Mouse (Mus musculus): ENCODE measurements around the gene Lce3d. TPM values are rescaled to one million over a fixed set of nuclear protein-coding genes. Genes with fewer than 3 reads are reported as not detected.

The Lce3d gene
- polyA plus RNA-seq (2015; fragmentation: Nextera tagmentation; extraction: Ambion mirVana) = not detected in 2 replicates

DNA sequence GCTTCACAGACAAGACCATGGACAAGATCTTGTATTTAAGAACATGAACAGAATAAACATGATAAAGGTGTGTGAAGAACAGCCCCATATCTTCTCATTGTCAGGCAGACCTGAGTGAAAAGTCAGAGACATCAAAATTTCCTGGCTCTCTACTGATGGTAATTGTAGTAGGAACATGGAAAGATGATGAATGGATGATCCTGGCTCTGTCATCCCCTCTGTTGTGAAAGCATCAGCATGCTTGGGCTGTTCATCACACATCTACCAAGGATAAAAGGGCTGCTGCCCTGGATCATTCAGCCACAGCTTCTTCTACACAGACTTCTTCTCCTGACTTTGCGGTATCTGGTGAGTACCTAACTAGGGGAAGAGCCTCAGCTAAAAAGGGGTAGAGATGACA, at the start of gene Lce3d:
TSS of gene Lce3d (plus strand) at position 301 of the 400 bp plus-strand sequence.
- H3K4me2 ChIP-seq (replicated peaks; ENCODE audit: low read depth, low read length) = no peak within 1 kb of the TSS
- no peaks in the 10 kb centered on the region for H3K9me3 ChIP-seq (ENCODE audit: low read length)
- no peak for DNase-seq (ENCODE audit: low spot score)
- H3K9ac ChIP-seq (replicated peaks; ENCODE audit: low read depth) = no peak within 1 kb of the TSS
- no peaks in the 10 kb centered on the region for H3K27me3 ChIP-seq (replicated peaks; ENCODE audit: insufficient read depth, low read length)
- no peak for TF ChIP-seq EP300 (IDR thresholded peaks at IDR 0.05)
- no peak for TF ChIP-seq CTCF (IDR thresholded peaks at IDR 0.05)
- no peak within 1 kb of the TSS for H3K4me3 ChIP-seq (ENCODE audit: low read depth, low read length)
- WGBS = 100% methylated on average over 1 of the region's 1 CpGs
- no peak for ATAC-seq
- H3K36me3 ChIP-seq (ENCODE audit: insufficient read depth, low read length) = no peaks in the 10 kb centered on the region
- no peaks in the 10 kb centered on the region for H3K4me1 ChIP-seq (ENCODE audit: insufficient read depth, low read depth, low read length)
- H3K27ac ChIP-seq (ENCODE audit: low read length) = no peak within 1 kb of the TSS

DNA sequence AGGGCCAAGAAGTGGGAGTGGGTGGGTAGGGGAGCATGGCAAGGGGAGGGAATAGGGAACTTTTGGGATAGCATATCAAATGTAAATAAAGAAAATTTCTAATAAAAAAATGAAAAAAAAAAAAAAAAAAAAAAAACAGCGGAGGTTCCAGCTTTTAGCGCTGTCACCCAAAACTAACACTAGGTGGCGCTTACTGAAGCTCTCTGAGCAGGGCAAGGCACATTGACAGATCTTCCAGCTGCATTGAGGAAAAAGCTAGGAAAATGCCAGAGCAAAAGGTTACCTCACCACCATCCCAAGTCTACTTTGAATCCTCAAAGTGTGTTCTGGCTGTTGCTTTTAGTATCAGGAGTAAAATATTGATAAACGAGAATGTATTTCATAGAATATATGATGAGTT, 49.6 kb upstream of the Lce3d start:
- no peak overlapping the region for H3K27ac ChIP-seq (ENCODE audit: low read length)
- no peak for TF ChIP-seq EP300 (IDR thresholded peaks at IDR 0.05)
- peak; percentile 64 for TF ChIP-seq CTCF (IDR thresholded peaks at IDR 0.05)
- no peaks in the 10 kb centered on the region for H3K36me3 ChIP-seq (ENCODE audit: insufficient read depth, low read length)
- no peak for ATAC-seq
- H3K9me3 ChIP-seq (ENCODE audit: low read length) = no peaks in the 10 kb centered on the region
- H3K4me3 ChIP-seq (ENCODE audit: low read depth, low read length) = no peak overlapping the region
- peak; percentile 33 for DNase-seq (ENCODE audit: low spot score)
- H3K27me3 ChIP-seq (replicated peaks; ENCODE audit: insufficient read depth, low read length) = no peaks in the 10 kb centered on the region
- no peaks in the 10 kb centered on the region for H3K4me1 ChIP-seq (ENCODE audit: insufficient read depth, low read depth, low read length)
- WGBS = 22% methylated on average over 4 of the region's 4 CpGs
- no peak overlapping the region for H3K4me2 ChIP-seq (replicated peaks; ENCODE audit: low read depth, low read length)
- H3K9ac ChIP-seq (replicated peaks; ENCODE audit: low read depth) = no peak overlapping the region

- no peaks in the 10 kb centered on the region for H3K9me3 ChIP-seq (ENCODE audit: low read length)
- no peaks in the 10 kb centered on the region for H3K27me3 ChIP-seq (replicated peaks; ENCODE audit: insufficient read depth, low read length)
- no peaks in the 10 kb centered on the region for H3K36me3 ChIP-seq (ENCODE audit: insufficient read depth, low read length)
- no peak overlapping the region for H3K4me3 ChIP-seq (ENCODE audit: low read depth, low read length)
- no peak for ATAC-seq
- no peak overlapping the region for H3K4me2 ChIP-seq (replicated peaks; ENCODE audit: low read depth, low read length)
- no peak overlapping the region for H3K27ac ChIP-seq (ENCODE audit: low read length)
- WGBS = 48% methylated on average over 4 of the region's 4 CpGs
- no peak overlapping the region for H3K9ac ChIP-seq (replicated peaks; ENCODE audit: low read depth)
- H3K4me1 ChIP-seq (ENCODE audit: insufficient read depth, low read depth, low read length) = no peaks in the 10 kb centered on the region
- peak; percentile 7 for DNase-seq (ENCODE audit: low spot score)
- TF ChIP-seq CTCF (IDR thresholded peaks at IDR 0.05) (peak; percentile 58), EP300 (IDR thresholded peaks at IDR 0.05) (no peak)
Measured at GRCm38 (mm10) chr3:92920364-92920763, 36.8 kb upstream of the Lce3d start.

DNA sequence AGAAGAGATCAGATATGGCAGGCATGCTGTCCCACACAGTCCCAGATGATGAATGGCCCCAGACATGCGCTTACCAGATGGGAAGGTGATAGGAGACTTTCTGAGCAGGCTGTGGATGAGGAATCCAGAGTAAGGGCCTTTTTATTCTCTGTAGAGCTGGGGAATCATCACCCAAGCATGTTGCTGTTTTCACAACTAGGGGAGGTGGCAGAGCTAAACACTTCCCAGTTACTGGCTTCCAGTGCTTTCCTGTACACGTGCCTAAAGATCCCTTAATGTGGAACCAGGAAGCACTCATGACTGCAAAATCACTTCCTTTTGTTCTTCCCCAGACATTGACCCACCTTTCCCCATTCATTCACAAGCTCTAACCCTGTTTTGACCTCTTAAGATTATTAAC, 31.1 kb upstream of the Lce3d start, which contains the start of gene Lce3a:
TSS of gene Lce3a (minus strand) at position 101 of the 400 bp plus-strand sequence.
- Histone ChIP-seq H3K4me2 (replicated peaks; ENCODE audit: low read depth, low read length) (no peak within 1 kb of the TSS), H3K4me3 (ENCODE audit: low read depth, low read length) (no peak within 1 kb of the TSS), H3K27me3 (replicated peaks; ENCODE audit: insufficient read depth, low read length) (no peaks in the 10 kb centered on the region), H3K4me1 (ENCODE audit: insufficient read depth, low read depth, low read length) (no peaks in the 10 kb centered on the region), H3K9me3 (ENCODE audit: low read length) (no peaks in the 10 kb centered on the region), H3K9ac (replicated peaks; ENCODE audit: low read depth) (no peak within 1 kb of the TSS), H3K36me3 (ENCODE audit: insufficient read depth, low read length) (no peaks in the 10 kb centered on the region), H3K27ac (ENCODE audit: low read length) (no peak within 1 kb of the TSS)
- no peak for DNase-seq (ENCODE audit: low spot score)
- ATAC-seq = no peak
- TF ChIP-seq EP300 (IDR thresholded peaks at IDR 0.05) (no peak), CTCF (IDR thresholded peaks at IDR 0.05) (no peak)
- 40% methylated on average over 2 of the region's 2 CpGs for WGBS

DNA sequence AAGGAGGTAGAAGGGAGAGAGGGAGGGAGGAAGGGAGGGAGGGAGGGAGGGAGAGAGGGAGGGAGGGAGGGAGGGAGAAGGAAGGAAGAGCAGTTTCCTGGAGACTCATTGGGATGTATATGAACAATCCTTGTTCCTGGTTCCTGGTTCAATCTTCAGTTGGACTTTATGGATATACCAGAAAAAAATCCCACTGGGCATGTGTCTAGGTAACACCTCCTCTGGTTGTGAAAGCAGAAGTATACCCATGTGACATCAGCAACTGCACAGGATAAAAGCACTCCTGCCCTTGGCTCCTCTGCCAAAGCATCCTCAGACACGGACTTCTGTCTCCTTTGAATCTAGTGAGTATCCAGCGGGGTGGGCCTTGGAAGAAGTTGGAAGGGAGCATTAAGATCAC, 24.5 kb upstream of the Lce3d start, which contains the start of gene Lce3b:
TSS of gene Lce3b (plus strand) at position 301 of the 400 bp plus-strand sequence.
- no peaks in the 10 kb centered on the region for H3K4me1 ChIP-seq (ENCODE audit: insufficient read depth, low read depth, low read length)
- no peak within 1 kb of the TSS for H3K4me2 ChIP-seq (replicated peaks; ENCODE audit: low read depth, low read length)
- no peak for TF ChIP-seq CTCF (IDR thresholded peaks at IDR 0.05)
- TF ChIP-seq EP300 (IDR thresholded peaks at IDR 0.05) = no peak
- ATAC-seq (no peak), DNase-seq (ENCODE audit: low spot score) (no peak)
- no peaks in the 10 kb centered on the region for H3K36me3 ChIP-seq (ENCODE audit: insufficient read depth, low read length)
- no peak within 1 kb of the TSS for H3K9ac ChIP-seq (replicated peaks; ENCODE audit: low read depth)
- no peak within 1 kb of the TSS for H3K27ac ChIP-seq (ENCODE audit: low read length)
- H3K4me3 ChIP-seq (ENCODE audit: low read depth, low read length) = no peak within 1 kb of the TSS
- 43% methylated on average over 2 of the region's 2 CpGs for WGBS
- no peaks in the 10 kb centered on the region for H3K27me3 ChIP-seq (replicated peaks; ENCODE audit: insufficient read depth, low read length)
- H3K9me3 ChIP-seq (ENCODE audit: low read length) = no peaks in the 10 kb centered on the region

- TF ChIP-seq CTCF (IDR thresholded peaks at IDR 0.05) (no peak), EP300 (IDR thresholded peaks at IDR 0.05) (no peak)
- DNase-seq (ENCODE audit: low spot score) = no peak
- H3K9me3 ChIP-seq (ENCODE audit: low read length) = no peaks in the 10 kb centered on the region
- no peak within 1 kb of the TSS for H3K4me3 ChIP-seq (ENCODE audit: low read depth, low read length)
- no peak within 1 kb of the TSS for H3K9ac ChIP-seq (replicated peaks; ENCODE audit: low read depth)
- H3K36me3 ChIP-seq (ENCODE audit: insufficient read depth, low read length) = no peaks in the 10 kb centered on the region
- 57% methylated on average over 1 of the region's 1 CpGs for WGBS
- ATAC-seq = no peak
- H3K4me1 ChIP-seq (ENCODE audit: insufficient read depth, low read depth, low read length) = no peaks in the 10 kb centered on the region
- H3K27ac ChIP-seq (ENCODE audit: low read length) = no peak within 1 kb of the TSS
- no peaks in the 10 kb centered on the region for H3K27me3 ChIP-seq (replicated peaks; ENCODE audit: insufficient read depth, low read length)
- no peak within 1 kb of the TSS for H3K4me2 ChIP-seq (replicated peaks; ENCODE audit: low read depth, low read length)
Measured at GRCm38 (mm10) chr3:92944186-92944585, 13.0 kb upstream of the Lce3d start, which contains the start of gene Lce3c. Gene Lce3c (plus strand): TSS chr3:92944486.

DNA sequence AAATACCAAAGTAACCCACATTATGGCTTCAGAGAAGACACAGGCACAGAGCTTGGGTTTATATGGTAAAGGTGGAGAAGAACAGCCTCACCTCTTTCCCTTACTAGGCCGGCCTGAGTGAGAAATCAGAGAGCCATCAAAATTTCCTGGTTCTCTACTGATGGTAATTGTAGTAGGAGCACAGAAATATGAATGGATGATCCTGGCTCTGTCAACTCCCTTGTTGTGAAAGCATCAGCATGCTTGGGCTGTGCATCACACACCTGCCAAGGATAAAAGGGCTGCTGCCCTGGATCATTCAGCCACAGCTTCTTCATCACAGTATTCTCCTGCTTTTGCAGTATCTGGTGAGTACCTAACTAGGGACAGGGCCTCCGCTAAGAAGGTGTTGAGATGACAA, 9.6 kb downstream of the Lce3d start, which contains the start of gene Lce3e:
TSS of gene Lce3e (plus strand) at position 301 of the 400 bp plus-strand sequence.
- H3K27ac ChIP-seq (ENCODE audit: low read length) = no peak within 1 kb of the TSS
- H3K4me3 ChIP-seq (ENCODE audit: low read depth, low read length) = no peak within 1 kb of the TSS
- no peaks in the 10 kb centered on the region for H3K27me3 ChIP-seq (replicated peaks; ENCODE audit: insufficient read depth, low read length)
- DNase-seq (ENCODE audit: low spot score) (no peak), ATAC-seq (no peak)
- H3K36me3 ChIP-seq (ENCODE audit: insufficient read depth, low read length) = no peaks in the 10 kb centered on the region
- 85% methylated on average over 2 of the region's 2 CpGs for WGBS
- H3K4me2 ChIP-seq (replicated peaks; ENCODE audit: low read depth, low read length) = no peak within 1 kb of the TSS
- H3K9me3 ChIP-seq (ENCODE audit: low read length) = no peaks in the 10 kb centered on the region
- TF ChIP-seq EP300 (IDR thresholded peaks at IDR 0.05) = no peak
- TF ChIP-seq CTCF (IDR thresholded peaks at IDR 0.05) = no peak
- no peak within 1 kb of the TSS for H3K9ac ChIP-seq (replicated peaks; ENCODE audit: low read depth)
- H3K4me1 ChIP-seq (ENCODE audit: insufficient read depth, low read depth, low read length) = no peaks in the 10 kb centered on the region
